Mouse (Mus musculus) gastrocnemius, adult 18-20 months (tissue): Measurements from ENCODE around the gene Manba. TPM values are rescaled to one million over a fixed set of nuclear protein-coding genes. Genes with fewer than 3 reads are reported as not detected.

Source experiments
- total RNA-seq, 2 experiments: library from RNA; stranded (reverse); gene quantifications; 2 replicates each; pipeline ENCODE4 v1.2.3; 2021

The Manba gene
- total RNA-seq, 2 experiments from 2014 or later: 3.1 to 4.5 TPM

Other genes starting within 250 kb of the Manba start
- gene Bdh2, start 204.4 kb upstream of the Manba start, total RNA-seq: 1 to 10 TPM; 1.6 to 2.6 TPM
- gene Slc9b2, start 177.9 kb upstream of the Manba start, total RNA-seq: not detected
- not detected for gene Slc9b1, start 137.6 kb upstream of the Manba start, total RNA-seq
- gene Cisd2, start 61.7 kb upstream of the Manba start, total RNA-seq: 10 to 100 TPM; 32.4 to 34.0 TPM
- gene Ube2d3, start 47.5 kb upstream of the Manba start, total RNA-seq: 100 to 1,000 TPM; 343 to 352 TPM
- 10 to 100 TPM; 17.1 to 18.7 TPM for gene Nfkb1, start 205.9 kb downstream of the Manba start, total RNA-seq